Mouse (Mus musculus) lung, adult 18-20 months (tissue): Measurements from ENCODE around the gene Cnrip1.

ENCODE experiments used
- DNase-seq, 2 experiments: peaks; one replicate each; pipeline ENCODE4 v3.0.0; 2022; ENCODE audit warnings: mixed read lengths in 2 of 2

The Cnrip1 gene

DNA sequence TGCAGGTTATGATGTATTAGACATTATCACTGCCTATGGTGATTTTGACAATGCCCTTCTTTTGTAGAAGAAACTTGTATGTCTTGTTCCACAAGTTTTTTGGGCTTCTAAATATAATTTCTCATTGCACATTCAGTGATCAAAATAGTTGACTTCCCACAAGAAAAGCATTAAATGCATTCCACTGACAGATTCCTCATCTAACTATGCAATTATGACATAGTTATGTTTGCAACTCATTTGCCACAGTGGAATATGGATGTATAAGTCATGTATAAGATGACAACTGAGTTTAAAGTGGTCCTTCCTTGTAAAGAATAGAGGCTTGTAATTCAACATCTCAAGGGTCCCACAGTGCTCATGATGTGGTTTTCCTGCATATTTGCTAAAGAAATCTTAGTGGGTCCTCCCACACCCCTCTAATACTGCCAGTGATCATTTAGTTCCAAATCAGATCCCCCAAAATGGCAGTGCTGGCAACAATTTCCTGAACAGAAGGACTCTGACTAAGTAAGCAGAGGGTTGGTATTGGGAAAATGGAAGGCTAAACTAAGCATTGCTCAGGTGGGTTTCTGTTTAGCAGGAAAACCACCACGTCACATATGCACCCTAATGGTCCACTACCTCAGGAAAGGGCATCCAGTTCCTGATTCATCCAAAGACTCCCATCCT, 61.2 kb downstream of the Cnrip1 start:
- no peak for DNase-seq

DNA sequence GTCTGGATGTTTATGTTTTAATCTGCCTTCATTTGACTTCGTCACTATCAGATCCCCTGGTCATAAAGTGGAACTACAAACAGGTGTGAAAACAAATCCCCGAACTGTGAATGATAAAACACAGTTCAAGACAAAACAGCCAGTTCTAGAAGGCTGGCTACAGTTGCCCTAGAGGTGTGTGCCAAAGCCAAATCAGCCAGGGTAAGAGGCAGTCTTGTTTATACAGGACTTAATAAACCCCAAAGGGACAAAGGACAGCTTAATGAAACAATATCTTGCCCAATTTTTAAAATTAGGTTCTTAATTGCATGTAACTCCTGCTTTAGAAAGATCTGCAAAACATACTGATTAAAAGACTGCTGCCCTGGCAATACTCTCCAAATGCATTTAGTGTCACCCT, 75.0 kb downstream of the Cnrip1 start:
- no peak for DNase-seq
